Mouse (Mus musculus): Measurements from ENCODE around the gene Tor1aip1. TPM values are rescaled to one million over a fixed set of nuclear protein-coding genes. Genes with fewer than 3 reads are reported as not detected.

Tor1aip1 gene
- polyA plus RNA-seq, 1 experiment from 2014 or later: 32.8 TPM

GRCm38 (mm10) chr1:155974931-155975330 is 61.3 kb downstream of the Tor1aip1 start:
- H3K4me1 ChIP-seq (ENCODE audit: control insufficient read depth, insufficient read depth, low read length): peaks cover 6% of the 10 kb centered on the region; the same call in 1 of the 2 replicates
- no peak overlapping the region for H3K4me2 ChIP-seq (ENCODE audit: low read depth, low read length)
- ATAC-seq: no peak
- H3K27ac ChIP-seq (ENCODE audit: low read length): peak overlapping the region; percentile 31
- H3K4me3 ChIP-seq (ENCODE audit: low read length): no peak overlapping the region
- 44% methylated on average over 2 of the region's 2 CpGs for WGBS
- no peaks in the 10 kb centered on the region for H3K36me3 ChIP-seq (ENCODE audit: control insufficient read depth, insufficient read depth, low read length)
- no peaks in the 10 kb centered on the region for H3K27me3 ChIP-seq (replicated peaks; ENCODE audit: control insufficient read depth, insufficient read depth, low read length)
- H3K9me3 ChIP-seq (ENCODE audit: control insufficient read depth, low read length): no peaks in the 10 kb centered on the region
- H3K9ac ChIP-seq (ENCODE audit: low read depth, low read length): no peak overlapping the region

- peak overlapping the region; percentile 95 for H3K27ac ChIP-seq (ENCODE audit: low read length)
- H3K9me3 ChIP-seq (ENCODE audit: control insufficient read depth, low read length): no peaks in the 10 kb centered on the region
- peak overlapping the region; percentile 98 for H3K4me3 ChIP-seq (ENCODE audit: low read length)
- H3K9ac ChIP-seq (ENCODE audit: low read depth, low read length): peak overlapping the region; percentile 98
- peak overlapping the region; percentile 49 for H3K4me2 ChIP-seq (ENCODE audit: low read depth, low read length)
- ATAC-seq: peak; percentile 10
- no peaks in the 10 kb centered on the region for H3K27me3 ChIP-seq (replicated peaks; ENCODE audit: control insufficient read depth, insufficient read depth, low read length)
- H3K4me1 ChIP-seq (ENCODE audit: control insufficient read depth, insufficient read depth, low read length): peaks cover 6% of the 10 kb centered on the region; the same call in 1 of the 2 replicates
- no peaks in the 10 kb centered on the region for H3K36me3 ChIP-seq (ENCODE audit: control insufficient read depth, insufficient read depth, low read length)
- 4% methylated on average over 19 of the region's 19 CpGs for WGBS
Observed at GRCm38 (mm10) chr1:155973719-155974379, 62.4 kb downstream of the Tor1aip1 start.

- Histone ChIP-seq H3K27ac (ENCODE audit: low read length) (peak within 1 kb of the TSS; percentile 95), H3K9me3 (ENCODE audit: control insufficient read depth, low read length) (no peaks in the 10 kb centered on the region), H3K4me2 (ENCODE audit: low read depth, low read length) (peak within 1 kb of the TSS; percentile 68), H3K4me3 (ENCODE audit: low read length) (peak within 1 kb of the TSS; percentile 98), H3K9ac (ENCODE audit: low read depth, low read length) (peak within 1 kb of the TSS; percentile 98), H3K36me3 (ENCODE audit: control insufficient read depth, insufficient read depth, low read length) (no peaks in the 10 kb centered on the region), H3K27me3 (replicated peaks; ENCODE audit: control insufficient read depth, insufficient read depth, low read length) (no peaks in the 10 kb centered on the region), H3K4me1 (ENCODE audit: control insufficient read depth, insufficient read depth, low read length) (peaks cover 6% of the 10 kb centered on the region; the same call in 1 of the 2 replicates)
- WGBS: under 1% methylated on average over 40 of the region's 57 CpGs
- peak; percentile 98 for ATAC-seq
Observed at GRCm38 (mm10) chr1:155973068-155973718, 63.1 kb downstream of the Tor1aip1 start, which contains the start of gene Cep350. Gene Cep350, minus strand, starts transcription at chr1:155973255.

GRCm38 (mm10) chr1:155972146-155973067 is 63.9 kb downstream of the Tor1aip1 start:
- H3K4me1 ChIP-seq (ENCODE audit: control insufficient read depth, insufficient read depth, low read length): peaks cover 6% of the 10 kb centered on the region; the same call in 1 of the 2 replicates
- H3K4me3 ChIP-seq (ENCODE audit: low read length): peak overlapping the region; percentile 98
- H3K9ac ChIP-seq (ENCODE audit: low read depth, low read length): peak overlapping the region; percentile 98
- H3K4me2 ChIP-seq (ENCODE audit: low read depth, low read length): peak overlapping the region; percentile 68
- H3K27ac ChIP-seq (ENCODE audit: low read length): peak overlapping the region; percentile 94
- no peaks in the 10 kb centered on the region for H3K36me3 ChIP-seq (ENCODE audit: control insufficient read depth, insufficient read depth, low read length)
- H3K9me3 ChIP-seq (ENCODE audit: control insufficient read depth, low read length): no peaks in the 10 kb centered on the region
- ATAC-seq: peak; percentile 66
- WGBS: 2% methylated on average over 48 of the region's 51 CpGs
- no peaks in the 10 kb centered on the region for H3K27me3 ChIP-seq (replicated peaks; ENCODE audit: control insufficient read depth, insufficient read depth, low read length)

Other genes starting within 250 kb of the Tor1aip1 start
- 48.6 and 49.9 TPM in 2 replicates for gene Qsox1, start 223.6 kb downstream of the Tor1aip1 start, polyA plus RNA-seq (2015; fragmentation: Nextera tagmentation; extraction: Ambion mirVana)
- gene Cep350, start 63.2 kb downstream of the Tor1aip1 start, polyA plus RNA-seq (2015; fragmentation: Nextera tagmentation; extraction: Ambion mirVana): 7.5 and 9.8 TPM in 2 replicates
- 153 and 163 TPM in 2 replicates for gene Tor1aip2, start 1.1 kb downstream of the Tor1aip1 start, polyA plus RNA-seq (2015; fragmentation: Nextera tagmentation; extraction: Ambion mirVana)
- gene Fam163a, start 168.5 kb upstream of the Tor1aip1 start, polyA plus RNA-seq (2015; fragmentation: Nextera tagmentation; extraction: Ambion mirVana): 4.3 and 4.4 TPM in 2 replicates